In genomic region chr14:17659031-17659430, GRCm38 (mm10) we compare ENCODE assay signal across 8 mouse cellular contexts. TPM values are rescaled to one million over a fixed set of nuclear protein-coding genes. Genes with fewer than 3 reads are reported as not detected.
DNase-seq lines count a peak whose midpoint lies in the region; ATAC-seq lines count a peak whose summit lies in the region.

No protein-coding gene starts in this region.

- 0 out of 2 replicates have a peak, but pooled peaks have one; percentile 29 for ATAC-seq in hindbrain, embryonic 12.5 days (ENCODE audit: low FRiP score)
- peak; percentile 60 for ATAC-seq in lung, embryonic 16.5 days (ENCODE audit: low read depth)

- no peak overlapping the region for H3K9ac ChIP-seq in hindbrain, embryonic 12.5 days
- peak overlapping the region; percentile 70 for H3K9ac ChIP-seq in lung, embryonic 16.5 days (ENCODE audit: low read length)

- peak; percentile 92 for DNase-seq in NIH3T3 (ENCODE audit: low read depth)
- DNase-seq in cerebellum, postnatal 10 days, result peak; percentile 94 to 95
- peak; percentile 64 to 67 for DNase-seq in frontal cortex, postnatal 14 days (ENCODE audit: low spot score in 2 of 2)
- DNase-seq in layer of hippocampus, postnatal 10 days (ENCODE audit: low spot score in 2 of 2), result peak; percentile 82 to 89
- peak; percentile 87 for DNase-seq in ovary, adult 18-20 months (ENCODE audit: low spot score)
- DNase-seq in thymus, postnatal 25 days, result peak; percentile 61

- peaks cover 25% of the 10 kb centered on the region for H3K27me3 ChIP-seq in hindbrain, embryonic 12.5 days
- peaks cover 22% of the 10 kb centered on the region for H3K27me3 ChIP-seq in lung, embryonic 16.5 days (ENCODE audit: control insufficient read depth, insufficient read depth, low read depth, low read length)

- WGBS in hindbrain, embryonic 12.5 days, result under 1% methylated on average over 9 of the region's 10 CpGs
- WGBS in lung, embryonic 16.5 days, result 0% methylated on average over 9 of the region's 10 CpGs

- H3K4me3 ChIP-seq in hindbrain, embryonic 12.5 days, result peak overlapping the region; percentile 72
- H3K4me3 ChIP-seq in lung, embryonic 16.5 days (ENCODE audit: low read length), result peak overlapping the region; percentile 77

- H3K36me3 ChIP-seq in hindbrain, embryonic 12.5 days, result no peaks in the 10 kb centered on the region
- no peaks in the 10 kb centered on the region for H3K36me3 ChIP-seq in lung, embryonic 16.5 days (ENCODE audit: control insufficient read depth, insufficient read depth, low read length)

- H3K27ac ChIP-seq in hindbrain, embryonic 12.5 days, result no peak overlapping the region
- no peak overlapping the region for H3K27ac ChIP-seq in lung, embryonic 16.5 days (ENCODE audit: low read length)

- peak overlapping the region; percentile 99 for H3K4me2 ChIP-seq in hindbrain, embryonic 12.5 days (replicated peaks)
- peak overlapping the region; percentile 99 for H3K4me2 ChIP-seq in lung, embryonic 16.5 days (ENCODE audit: low read depth, low read length)

- H3K4me1 ChIP-seq in hindbrain, embryonic 12.5 days, result peaks cover 15% of the 10 kb centered on the region
- peaks cover 12% of the 10 kb centered on the region; the same call in 1 of the 2 replicates for H3K4me1 ChIP-seq in lung, embryonic 16.5 days (replicated peaks; ENCODE audit: control insufficient read depth, insufficient read depth, low read length)

- H3K9me3 ChIP-seq in hindbrain, embryonic 12.5 days (replicated peaks), result no peaks in the 10 kb centered on the region
- H3K9me3 ChIP-seq in lung, embryonic 16.5 days (ENCODE audit: control insufficient read depth, low read length), result no peaks in the 10 kb centered on the region

RNA-seq across cellular contexts. Expression of gene Thrb, which starts 1.0 kb away (rescaled TPM):
- 1.1 and 1.7 TPM in 2 replicates for polyA plus RNA-seq in hindbrain, embryonic 12.5 days (2016; fragmentation: Nextera tagmentation; extraction: Ambion mirVana)
- 10 to 100 TPM; 33.2 to 34.1 TPM for total RNA-seq in layer of hippocampus, postnatal 10 days (2021)
- 1.5 and 1.7 TPM in 2 replicates for polyA plus RNA-seq in lung, embryonic 16.5 days (2015; fragmentation: Nextera tagmentation; extraction: Ambion mirVana)
